Mouse (Mus musculus): Measurements from ENCODE around the gene Zfp362. TPM values are rescaled to one million over a fixed set of nuclear protein-coding genes. Genes with fewer than 3 reads are reported as not detected.
A peak's percentile ranks its signal among the peaks of the same experiment; 100 is the strongest.

Zfp362 gene
- polyA plus RNA-seq, 1 experiment, result not detected

DNA sequence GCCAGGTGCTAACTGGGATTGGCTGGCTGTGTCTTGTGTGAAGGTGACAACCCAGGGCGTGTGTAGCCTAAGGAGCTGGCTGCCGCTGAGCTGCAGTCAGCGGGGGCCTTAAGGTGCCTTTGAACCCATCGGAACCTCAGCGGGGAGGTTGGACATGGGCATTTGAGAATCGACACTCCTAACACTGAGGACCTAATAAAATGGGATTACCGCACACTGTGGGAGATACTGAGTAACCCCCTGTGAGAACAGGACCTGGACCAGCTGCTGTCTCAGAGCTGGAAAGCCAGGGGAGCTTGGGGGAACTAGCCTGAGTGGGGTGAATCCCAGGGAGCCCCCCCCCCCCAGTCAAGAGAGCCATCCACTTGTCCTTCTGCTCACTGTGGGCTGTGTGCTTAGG lies 52.3 kb downstream of the Zfp362 start:
- TF ChIP-seq POLR2A (IDR thresholded peaks at IDR 0.05; ENCODE audit: insufficient read depth, low read depth, low read length), result no peak
- TF ChIP-seq CTCF (IDR thresholded peaks at IDR 0.05; ENCODE audit: insufficient read depth, low read depth, low read length), result no peak
- Histone ChIP-seq H3K4me3 (ENCODE audit: insufficient read depth, low read depth, low read length) (no peak overlapping the region), H3K27ac (ENCODE audit: insufficient read depth, low read depth, low read length) (no peak overlapping the region), H3K4me1 (ENCODE audit: control insufficient read depth, insufficient read depth, low read length) (peaks cover 5% of the 10 kb centered on the region; the same call in 1 of the 2 replicates)
- 86% methylated on average over 7 of the region's 7 CpGs for WGBS

DNA sequence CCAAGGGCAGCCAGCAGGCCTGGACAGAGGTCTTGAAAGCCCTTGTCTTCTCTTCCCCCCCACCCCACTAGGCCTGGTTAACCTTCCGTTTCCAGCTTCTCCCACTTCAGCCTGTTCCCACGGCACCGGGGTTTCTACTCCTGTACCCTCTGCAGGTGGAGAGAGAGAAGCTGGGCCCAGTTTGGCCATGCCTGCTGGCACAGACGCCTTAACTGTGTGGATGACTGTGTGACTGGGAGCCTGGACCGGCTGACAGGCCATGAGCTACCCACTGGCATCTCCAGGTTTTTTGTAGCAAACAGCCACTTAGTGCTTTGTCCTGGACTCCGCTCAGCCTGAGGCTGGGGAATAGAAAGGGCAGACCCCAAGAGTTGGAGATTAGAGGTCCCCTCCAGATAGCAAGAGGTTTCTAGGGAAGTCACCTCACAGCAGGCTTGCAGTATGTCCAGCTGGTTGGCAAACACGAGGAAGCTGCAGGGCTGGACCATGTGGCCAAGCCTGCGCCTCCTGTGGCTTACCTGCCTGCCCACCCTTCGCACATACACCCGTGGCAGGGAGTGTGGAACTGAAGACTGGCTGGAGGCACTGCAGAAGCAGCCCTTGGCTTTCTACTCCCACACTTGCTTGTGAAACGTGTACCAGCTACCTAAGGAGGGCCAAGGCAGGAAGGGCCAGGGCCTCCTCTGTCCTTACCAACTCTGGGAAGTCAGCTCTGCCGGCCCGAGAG lies 53.7 kb downstream of the Zfp362 start:
- Histone ChIP-seq H3K27ac (ENCODE audit: insufficient read depth, low read depth, low read length) (no peak overlapping the region), H3K4me3 (ENCODE audit: insufficient read depth, low read depth, low read length) (no peak overlapping the region), H3K4me1 (ENCODE audit: control insufficient read depth, insufficient read depth, low read length) (peaks cover 11% of the 10 kb centered on the region; the same call in 1 of the 2 replicates)
- WGBS, result 73% methylated on average over 13 of the region's 13 CpGs
- TF ChIP-seq POLR2A (IDR thresholded peaks at IDR 0.05; ENCODE audit: insufficient read depth, low read depth, low read length) (no peak), CTCF (IDR thresholded peaks at IDR 0.05; ENCODE audit: insufficient read depth, low read depth, low read length) (no peak)

DNA sequence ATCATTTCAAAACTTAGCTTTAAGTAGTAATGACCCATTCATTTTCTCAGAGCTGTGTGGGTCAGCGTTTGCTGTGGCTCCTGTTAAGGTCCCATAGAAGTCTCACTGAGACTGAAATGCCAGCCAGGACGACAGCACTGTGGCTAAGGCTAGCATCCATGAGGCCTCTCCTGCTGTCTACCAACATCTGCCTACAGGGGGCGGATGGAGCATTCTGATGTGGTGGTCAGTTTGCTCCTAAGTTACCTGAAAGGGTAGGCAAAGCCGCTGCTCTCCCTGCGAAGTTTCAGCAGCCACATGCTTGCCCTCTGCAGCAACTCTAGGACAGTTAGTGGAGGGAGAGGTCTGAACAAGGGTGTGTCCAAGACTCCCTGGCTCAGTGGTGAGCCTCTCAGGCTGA lies 54.8 kb downstream of the Zfp362 start:
- no peak overlapping the region for H3K27ac ChIP-seq (ENCODE audit: insufficient read depth, low read depth, low read length)
- TF ChIP-seq CTCF (IDR thresholded peaks at IDR 0.05; ENCODE audit: insufficient read depth, low read depth, low read length) (no peak), POLR2A (IDR thresholded peaks at IDR 0.05; ENCODE audit: insufficient read depth, low read depth, low read length) (no peak)
- 59% methylated on average over 5 of the region's 5 CpGs for whole genome bisulfite sequencing
- no peak overlapping the region for H3K4me3 ChIP-seq (ENCODE audit: insufficient read depth, low read depth, low read length)
- peaks cover 13% of the 10 kb centered on the region for H3K4me1 ChIP-seq (ENCODE audit: control insufficient read depth, insufficient read depth, low read length)

DNA sequence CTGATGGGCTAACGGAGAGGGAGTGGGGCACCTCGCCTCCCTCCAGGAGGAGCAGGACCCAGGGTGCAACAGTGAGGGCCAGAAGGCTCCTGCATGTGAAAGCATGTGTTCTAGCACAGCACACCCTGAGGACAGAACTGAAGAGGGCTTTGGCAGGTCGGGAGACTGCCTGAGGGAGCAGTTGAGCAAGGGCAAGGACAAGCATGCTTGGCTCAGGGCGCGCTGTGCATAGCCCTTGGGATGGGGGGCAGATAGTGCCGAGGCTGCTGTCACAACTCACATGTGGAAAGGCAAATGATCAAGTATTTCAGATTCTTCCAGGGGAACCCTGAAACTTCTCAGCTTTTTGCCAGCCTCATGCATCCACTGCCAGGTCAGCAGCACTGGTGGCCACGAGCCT lies 57.5 kb downstream of the Zfp362 start:
- 86% methylated on average over 7 of the region's 7 CpGs for WGBS
- Histone ChIP-seq H3K4me3 (ENCODE audit: insufficient read depth, low read depth, low read length) (no peak overlapping the region), H3K4me1 (ENCODE audit: control insufficient read depth, insufficient read depth, low read length) (peaks cover 13% of the 10 kb centered on the region), H3K27ac (ENCODE audit: insufficient read depth, low read depth, low read length) (no peak overlapping the region)
- TF ChIP-seq POLR2A (IDR thresholded peaks at IDR 0.05; ENCODE audit: insufficient read depth, low read depth, low read length) (no peak), CTCF (IDR thresholded peaks at IDR 0.05; ENCODE audit: insufficient read depth, low read depth, low read length) (no peak)

DNA sequence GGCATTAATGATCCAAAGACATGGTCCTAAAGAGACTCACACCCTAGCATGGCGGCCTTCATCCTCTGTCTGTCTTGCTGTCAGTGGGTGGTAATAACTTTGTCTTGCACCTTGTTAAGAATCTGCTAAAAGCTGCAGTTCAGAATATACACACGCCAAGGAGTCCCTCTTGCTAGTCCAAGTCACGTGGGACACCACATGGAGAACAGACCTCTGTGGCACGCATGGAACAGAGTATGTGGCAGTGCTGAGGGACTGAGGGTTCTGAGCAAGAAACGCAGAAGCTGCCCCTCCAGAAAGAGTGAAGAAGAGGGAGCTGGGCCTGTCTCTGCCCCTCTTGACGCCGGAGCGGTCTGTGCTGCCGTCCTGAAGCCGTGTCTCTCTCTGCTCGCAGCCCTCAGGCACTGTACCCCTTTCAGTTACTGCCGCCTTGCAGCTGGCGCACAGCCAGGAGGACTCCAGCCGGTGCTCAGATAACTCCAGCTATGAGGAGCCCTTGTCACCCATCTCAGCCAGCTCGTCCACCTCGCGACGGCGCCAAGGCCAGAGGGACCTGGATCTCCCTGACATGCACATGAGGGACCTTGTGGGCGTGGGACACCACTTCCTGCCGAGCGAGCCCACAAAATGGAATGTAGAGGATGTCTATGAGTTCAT lies 58.1 kb downstream of the Zfp362 start:
- Histone ChIP-seq H3K4me1 (ENCODE audit: control insufficient read depth, insufficient read depth, low read length) (peaks cover 17% of the 10 kb centered on the region), H3K4me3 (ENCODE audit: insufficient read depth, low read depth, low read length) (no peak overlapping the region), H3K27ac (ENCODE audit: insufficient read depth, low read depth, low read length) (no peak overlapping the region)
- 44% methylated on average over 22 of the region's 22 CpGs for WGBS
- no peak for TF ChIP-seq CTCF (IDR thresholded peaks at IDR 0.05; ENCODE audit: insufficient read depth, low read depth, low read length)

DNA sequence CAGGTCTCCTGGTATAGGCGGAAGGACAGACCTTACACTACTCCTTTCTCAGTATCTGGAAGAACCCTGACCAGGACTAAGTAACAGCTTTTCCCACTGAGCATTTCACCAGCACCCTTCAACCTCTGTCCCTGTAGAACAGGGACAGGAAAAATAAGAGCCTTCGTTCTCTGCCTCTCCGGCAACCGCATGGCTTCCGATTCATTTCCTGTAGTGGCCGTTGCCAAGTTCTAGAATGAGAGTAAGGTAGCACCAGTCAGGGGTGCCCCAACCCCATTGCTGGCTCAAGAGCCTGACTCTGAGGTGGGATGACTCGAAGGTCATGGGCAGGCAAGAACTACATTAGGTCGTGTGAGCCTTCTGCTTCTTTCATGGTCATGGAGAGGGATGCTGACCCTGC lies 60.7 kb downstream of the Zfp362 start:
- H3K27ac ChIP-seq (ENCODE audit: insufficient read depth, low read depth, low read length), result no peak overlapping the region
- H3K4me3 ChIP-seq (ENCODE audit: insufficient read depth, low read depth, low read length), result no peak overlapping the region
- peaks cover 25% of the 10 kb centered on the region for H3K4me1 ChIP-seq (ENCODE audit: control insufficient read depth, insufficient read depth, low read length)
- WGBS, result 82% methylated on average over 8 of the region's 8 CpGs
- TF ChIP-seq POLR2A (IDR thresholded peaks at IDR 0.05; ENCODE audit: insufficient read depth, low read depth, low read length) (no peak), CTCF (IDR thresholded peaks at IDR 0.05; ENCODE audit: insufficient read depth, low read depth, low read length) (no peak)

DNA sequence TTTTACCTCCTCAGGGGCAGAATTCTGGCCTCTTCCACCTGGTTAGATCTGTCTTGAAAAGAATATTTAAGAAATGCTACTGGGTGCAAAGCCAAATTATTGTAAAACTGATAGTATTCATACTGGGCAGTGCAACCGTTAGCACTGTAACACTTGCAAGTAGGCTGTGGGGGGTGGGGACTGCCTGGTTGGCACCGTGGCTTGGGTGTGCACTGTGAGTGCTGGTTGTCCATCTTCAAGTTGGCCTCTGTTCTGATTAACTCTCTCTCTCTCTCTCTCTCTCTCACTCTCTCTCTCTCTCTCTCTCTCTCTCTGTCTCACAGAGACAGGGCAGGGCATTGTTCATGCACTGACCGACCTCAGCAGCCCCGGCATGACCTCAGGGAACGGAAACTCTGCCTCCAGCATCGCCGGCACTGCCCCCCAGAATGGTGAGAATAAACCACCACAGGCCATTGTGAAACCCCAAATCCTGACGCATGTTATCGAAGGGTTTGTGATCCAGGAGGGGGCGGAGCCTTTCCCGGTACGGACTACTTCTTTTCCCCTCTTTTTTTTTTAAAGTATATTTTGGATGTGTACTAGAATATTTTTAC lies 62.7 kb downstream of the Zfp362 start:
- 33% methylated on average over 12 of the region's 12 CpGs for WGBS
- peaks cover 24% of the 10 kb centered on the region for H3K4me1 ChIP-seq (ENCODE audit: control insufficient read depth, insufficient read depth, low read length)
- TF ChIP-seq CTCF (IDR thresholded peaks at IDR 0.05; ENCODE audit: insufficient read depth, low read depth, low read length), result no peak
- no peak for TF ChIP-seq POLR2A (IDR thresholded peaks at IDR 0.05; ENCODE audit: insufficient read depth, low read depth, low read length)

DNA sequence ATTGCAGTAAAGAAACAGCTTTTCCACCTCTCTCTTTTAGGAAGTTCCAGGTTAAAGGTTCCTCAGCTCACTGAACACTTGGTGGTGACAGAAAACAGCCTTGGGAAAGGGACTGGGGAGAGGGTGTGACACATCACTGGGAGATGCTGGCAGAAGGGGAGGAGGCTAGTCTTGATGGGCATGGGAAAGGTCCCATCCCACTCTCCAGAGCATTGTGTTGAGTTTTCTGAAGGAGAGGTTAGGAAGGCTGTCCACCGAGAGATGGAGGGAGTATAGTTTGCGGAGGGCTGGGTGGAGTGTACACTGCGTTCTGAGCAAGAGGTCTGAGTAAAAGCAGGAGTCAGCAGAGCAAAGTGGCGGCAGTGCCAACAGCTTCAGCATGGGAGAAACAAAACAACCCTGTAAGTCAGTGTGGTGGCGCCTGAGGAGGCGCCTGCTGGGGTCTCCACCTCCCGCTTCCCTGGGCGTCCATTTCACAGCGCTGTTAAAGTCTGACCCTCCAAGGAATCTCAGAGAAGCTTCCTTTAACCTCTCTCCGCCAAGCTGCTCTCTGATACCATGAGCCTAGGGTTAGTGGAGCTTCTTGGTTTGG lies 63.4 kb downstream of the Zfp362 start:
- TF ChIP-seq CTCF (IDR thresholded peaks at IDR 0.05; ENCODE audit: insufficient read depth, low read depth, low read length) (no peak), POLR2A (IDR thresholded peaks at IDR 0.05; ENCODE audit: insufficient read depth, low read depth, low read length) (no peak)
- peak overlapping the region; percentile 36; the same call in 1 of the 2 replicates for H3K27ac ChIP-seq (ENCODE audit: insufficient read depth, low read depth, low read length)

More for the DNA sequence above, 62.7 kb downstream of the Zfp362 start:
- H3K27ac ChIP-seq (ENCODE audit: insufficient read depth, low read depth, low read length), result no peak overlapping the region
- no peak overlapping the region for H3K4me3 ChIP-seq (ENCODE audit: insufficient read depth, low read depth, low read length)

DNA sequence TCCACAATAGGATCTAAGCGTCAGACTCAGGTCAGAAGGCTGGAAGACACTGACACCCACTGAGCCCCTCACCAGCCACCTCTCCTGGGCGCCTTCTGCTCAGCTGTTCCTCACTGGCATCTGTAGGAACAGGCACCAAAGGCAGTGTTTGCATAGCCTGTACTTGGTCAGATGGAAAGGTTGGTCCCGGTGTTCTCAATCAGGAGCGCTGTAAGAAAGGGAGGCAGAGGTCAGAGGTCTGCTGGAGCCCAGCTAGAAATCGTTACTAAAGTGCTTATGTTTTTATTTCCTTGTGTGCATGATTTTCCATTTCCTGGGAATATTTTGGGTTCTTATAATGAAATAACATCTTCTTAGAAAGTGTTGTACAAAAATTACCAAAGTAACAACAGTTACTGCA lies 63.9 kb downstream of the Zfp362 start:
- H3K4me3 ChIP-seq (ENCODE audit: insufficient read depth, low read depth, low read length), result no peak overlapping the region
- peaks cover 29% of the 10 kb centered on the region for H3K4me1 ChIP-seq (ENCODE audit: control insufficient read depth, insufficient read depth, low read length)
- WGBS, result 52% methylated on average over 5 of the region's 5 CpGs
- H3K27ac ChIP-seq (ENCODE audit: insufficient read depth, low read depth, low read length), result no peak overlapping the region
- TF ChIP-seq POLR2A (IDR thresholded peaks at IDR 0.05; ENCODE audit: insufficient read depth, low read depth, low read length) (no peak), CTCF (IDR thresholded peaks at IDR 0.05; ENCODE audit: insufficient read depth, low read depth, low read length) (no peak)

More for the DNA sequence above, 63.4 kb downstream of the Zfp362 start:
- H3K4me3 ChIP-seq (ENCODE audit: insufficient read depth, low read depth, low read length), result no peak overlapping the region
- WGBS, result 28% methylated on average over 10 of the region's 10 CpGs
- peaks cover 25% of the 10 kb centered on the region for H3K4me1 ChIP-seq (ENCODE audit: control insufficient read depth, insufficient read depth, low read length)

Data from olfactory bulb, adult 2 months (tissue).